Mouse (Mus musculus): ENCODE measurements around the gene Glrb. TPM values are rescaled to one million over a fixed set of nuclear protein-coding genes. Genes with fewer than 3 reads are reported as not detected.

Glrb gene
- under 1 TPM in 1 of 2 experiments, not detected in 1; 0.22 TPM for total RNA-seq (2021)

DNA sequence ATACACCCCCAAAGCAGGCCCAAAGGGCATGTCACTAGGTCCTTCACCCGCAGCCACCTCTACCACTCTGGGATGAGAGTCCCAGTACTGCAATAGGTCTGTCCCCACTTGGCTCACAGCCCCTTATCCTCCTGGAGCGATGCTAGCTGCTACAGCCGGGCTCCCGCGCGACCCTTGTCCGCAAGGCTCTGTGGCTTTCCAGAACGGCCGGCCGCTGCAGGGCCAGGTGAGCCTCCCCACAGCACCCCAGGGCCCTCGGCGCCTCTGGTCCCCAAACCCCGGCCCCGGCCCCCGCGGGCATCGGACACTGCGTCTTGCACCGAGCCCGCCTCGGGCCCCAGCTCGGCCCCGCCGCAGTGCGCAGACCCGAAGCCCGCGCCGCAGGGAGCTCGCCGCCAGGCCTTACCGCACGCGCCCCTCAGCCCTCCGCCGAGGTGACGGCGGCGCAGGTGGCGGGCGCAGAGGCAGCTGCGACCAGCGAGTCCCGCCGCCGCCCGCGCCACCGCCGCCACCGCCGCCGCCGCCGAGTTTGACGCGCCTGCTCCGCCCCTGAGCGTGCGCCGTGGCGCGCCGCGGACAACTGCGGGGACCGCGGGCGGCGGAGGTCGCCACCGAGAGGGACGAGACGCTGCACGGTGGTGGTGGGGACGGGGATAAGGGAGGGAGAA, at the start of gene Glrb:
Gene Glrb (minus strand): TSS at position 550 of the 668 bp plus-strand sequence.
- intact Hi-C loops (cut with DNase I): no loop called here
- DNase-seq: peak in 1 of 2 experiments; percentile 5

DNA sequence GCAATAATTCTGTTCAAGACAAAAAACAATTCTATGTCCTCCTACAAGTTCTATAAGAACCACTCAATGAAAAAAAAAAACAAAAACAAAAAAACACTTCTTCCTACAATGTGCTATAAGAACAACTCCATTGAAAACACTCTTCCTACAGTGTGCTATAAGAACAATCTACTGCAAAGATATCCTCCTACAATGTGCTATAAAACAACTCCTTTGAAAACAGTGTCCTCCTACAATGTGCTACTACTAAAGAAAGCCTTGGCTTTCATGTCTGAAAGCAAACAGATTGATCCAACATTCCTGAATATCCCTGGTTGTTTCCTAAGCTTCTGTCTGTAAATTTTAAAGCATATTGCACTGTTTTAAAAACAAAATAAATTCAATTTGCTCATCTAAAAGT, 46.5 kb upstream of the Glrb start:
- intact Hi-C loops (cut with DNase I): loop anchor here (2.0 to 5.0 kb wide), 3 partner anchors 79 to 965 kb away; no protein-coding TSS in a partner anchor
- no peak for DNase-seq

DNA sequence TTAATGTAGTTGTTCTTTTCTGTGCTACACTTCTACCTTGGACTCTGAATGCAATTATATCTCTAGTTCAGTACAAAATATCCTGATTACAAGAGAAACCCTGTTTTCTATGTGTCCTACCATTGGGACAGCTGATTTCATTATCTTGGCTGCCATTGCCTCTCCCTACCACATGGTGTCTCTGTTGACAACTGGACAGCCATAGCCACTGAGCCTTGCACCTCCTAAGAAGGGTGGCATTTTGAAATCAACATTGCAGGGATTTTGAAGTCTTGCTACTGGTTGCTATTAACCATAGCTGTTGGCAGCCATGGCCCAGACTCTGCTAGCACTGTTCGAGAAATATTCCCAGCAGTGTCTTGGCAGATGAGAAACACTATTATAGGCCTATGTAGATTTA, 45.1 kb upstream of the Glrb start:
- DNase-seq: peak; percentile 18 to 26
- intact Hi-C loops (cut with DNase I): loop anchor here (1.0 to 5.0 kb wide), 4 partner anchors 80 to 966 kb away; no protein-coding TSS in a partner anchor

DNA sequence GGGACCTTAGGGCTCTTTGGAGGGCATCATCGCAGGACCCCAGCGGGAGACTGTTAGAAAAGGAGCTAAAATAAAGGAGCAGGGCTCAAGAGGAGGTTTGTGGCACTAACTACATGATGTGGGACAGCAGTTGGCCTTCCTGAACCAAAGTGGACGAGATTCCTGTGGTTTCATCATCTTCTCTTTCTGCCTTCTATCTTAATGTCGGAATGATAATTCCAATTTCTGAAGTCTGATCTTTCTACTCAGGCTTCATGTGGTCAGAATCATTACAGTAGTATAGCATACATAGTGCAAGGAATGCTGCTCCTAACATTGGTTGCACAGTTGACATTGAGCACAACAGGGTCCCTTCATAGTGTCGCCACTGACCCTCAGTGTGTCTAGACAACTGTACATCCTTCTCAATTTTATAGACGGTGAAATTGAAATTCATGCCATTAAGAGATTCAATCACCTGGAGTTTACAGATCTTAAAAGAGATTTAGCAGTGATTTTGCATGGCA, 372 bp upstream of the Glrb start:
- intact Hi-C loops (cut with DNase I): no loop called here
- no peak for DNase-seq

DNA sequence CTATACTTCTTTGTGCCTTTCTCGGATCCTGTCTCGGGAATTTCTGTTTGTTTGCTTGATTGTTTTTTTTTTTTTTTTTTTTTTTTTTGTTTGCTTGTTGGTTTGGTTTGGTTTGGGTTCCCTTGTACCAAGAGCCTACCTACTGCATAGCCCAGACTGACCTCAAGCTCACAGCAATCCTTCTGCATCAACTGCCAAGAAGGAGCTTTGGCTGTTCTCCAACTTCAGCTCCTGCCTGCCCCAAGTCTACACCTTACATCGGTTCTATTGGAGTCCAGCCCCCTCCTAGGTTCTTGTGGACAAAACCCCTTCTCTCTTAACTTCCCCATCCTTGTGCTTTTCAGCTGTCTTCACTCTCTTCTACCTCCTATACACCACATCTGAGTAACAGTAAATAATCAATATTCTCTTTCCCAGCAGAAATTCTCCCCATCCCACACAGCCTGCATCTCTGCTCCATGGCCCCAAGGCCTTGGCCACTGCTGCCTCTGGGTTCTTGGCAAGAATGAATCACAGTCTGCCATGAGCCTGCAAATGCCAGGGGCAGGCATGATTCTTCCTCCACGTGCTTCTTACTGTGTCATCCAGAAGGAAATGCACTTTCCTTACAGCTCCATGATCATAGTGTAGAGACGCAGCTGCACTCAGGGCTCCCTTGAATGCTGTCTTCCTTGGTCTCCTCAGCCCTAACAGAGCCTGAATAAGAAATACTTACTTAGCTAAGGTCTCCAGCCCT, 18.5 kb downstream of the Glrb start:
- no peak for DNase-seq
- intact Hi-C loops (cut with DNase I): no loop called here

DNA sequence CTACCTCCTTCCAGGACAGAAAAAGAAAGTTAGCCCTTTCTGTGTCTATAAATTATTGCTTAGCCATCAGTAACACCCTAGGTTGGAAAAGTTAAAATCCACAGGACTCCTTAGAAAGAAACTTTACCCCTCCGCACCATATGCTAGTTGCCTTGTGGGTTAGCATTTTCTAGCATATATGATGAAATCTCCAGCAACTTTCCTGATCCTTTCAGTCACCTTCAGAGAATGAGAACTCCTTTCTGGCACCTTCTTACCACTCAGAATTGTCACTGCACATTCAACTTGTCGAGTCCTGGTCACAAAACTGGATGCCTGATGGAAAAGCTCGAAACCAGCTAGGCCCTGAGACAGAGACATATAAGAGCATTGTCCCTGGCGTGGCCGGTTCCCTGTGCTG, 19.1 kb downstream of the Glrb start:
- DNase-seq: no peak
- intact Hi-C loops (cut with DNase I): no loop called here

DNA sequence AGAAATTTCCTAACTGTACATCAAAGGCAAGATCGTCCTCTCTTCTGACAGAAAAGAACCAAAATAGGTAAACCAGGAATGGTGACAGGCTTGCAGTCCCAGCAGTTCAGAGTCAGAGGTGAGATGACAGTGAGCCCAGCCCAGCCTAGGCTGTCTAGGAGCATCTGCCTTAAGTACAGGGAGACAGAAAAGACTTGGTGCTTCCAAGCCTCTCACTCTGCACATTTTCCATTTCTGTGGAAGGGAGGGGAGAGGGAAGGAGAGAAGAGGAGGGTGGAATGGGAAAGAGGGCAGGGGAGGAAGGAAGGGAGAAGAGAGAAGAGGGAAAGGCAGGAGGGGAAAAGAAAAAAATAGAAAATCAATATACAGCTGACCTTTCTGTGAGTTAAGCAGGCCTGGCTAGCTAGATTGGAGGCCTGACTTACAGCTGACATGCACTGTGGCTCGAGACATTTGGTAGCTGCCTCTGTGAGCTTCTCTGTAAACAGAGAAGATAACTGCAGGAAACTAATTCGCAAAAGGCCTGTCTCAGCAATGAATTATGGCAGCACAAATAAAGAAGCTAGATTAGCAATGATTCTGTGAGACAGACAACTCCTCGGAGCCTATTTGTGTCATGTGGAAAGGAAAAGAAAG, 20.3 kb downstream of the Glrb start:
- DNase-seq: no peak
- intact Hi-C loops (cut with DNase I): no loop called here

DNA sequence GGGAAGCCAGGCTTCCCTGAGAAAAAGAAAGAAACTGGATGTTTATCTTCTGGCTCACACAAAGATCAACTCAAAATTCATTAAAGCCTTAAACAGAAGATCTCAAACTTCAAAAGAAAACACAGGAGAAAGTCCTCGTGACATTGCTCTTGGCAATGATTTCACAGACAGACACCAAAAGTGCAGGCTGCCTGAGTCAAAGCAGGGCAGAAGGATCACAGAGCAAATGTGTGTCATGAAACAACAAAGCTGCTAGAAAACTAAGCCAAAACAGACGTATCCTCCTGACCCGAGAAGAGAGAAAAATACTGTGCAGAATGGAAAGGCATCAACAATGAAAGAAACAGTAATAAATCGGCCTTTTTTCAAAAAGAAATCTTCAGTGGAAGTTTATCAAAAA, 22.4 kb downstream of the Glrb start:
- intact Hi-C loops (cut with DNase I): no loop called here
- DNase-seq: no peak

DNA sequence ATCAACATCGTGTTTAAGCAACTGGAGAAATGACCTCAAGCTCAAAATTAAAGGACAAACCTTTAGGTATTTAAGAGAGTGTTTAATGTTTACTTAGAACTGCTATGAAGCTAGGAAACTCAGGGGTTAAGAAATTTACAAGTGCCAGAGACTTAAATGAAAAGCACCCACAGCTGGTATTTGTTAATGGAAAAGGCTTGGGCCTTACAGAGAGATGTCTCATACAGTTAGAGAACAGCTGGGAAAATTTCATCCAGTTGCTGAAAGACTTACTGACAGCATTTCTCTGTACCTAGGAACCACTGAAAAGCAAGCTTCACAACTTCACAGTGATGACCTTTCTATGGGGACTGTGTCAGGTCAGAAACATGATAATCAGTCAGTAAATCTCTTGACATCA, 28.3 kb downstream of the Glrb start:
- no peak for DNase-seq
- intact Hi-C loops (cut with DNase I): no loop called here

DNA sequence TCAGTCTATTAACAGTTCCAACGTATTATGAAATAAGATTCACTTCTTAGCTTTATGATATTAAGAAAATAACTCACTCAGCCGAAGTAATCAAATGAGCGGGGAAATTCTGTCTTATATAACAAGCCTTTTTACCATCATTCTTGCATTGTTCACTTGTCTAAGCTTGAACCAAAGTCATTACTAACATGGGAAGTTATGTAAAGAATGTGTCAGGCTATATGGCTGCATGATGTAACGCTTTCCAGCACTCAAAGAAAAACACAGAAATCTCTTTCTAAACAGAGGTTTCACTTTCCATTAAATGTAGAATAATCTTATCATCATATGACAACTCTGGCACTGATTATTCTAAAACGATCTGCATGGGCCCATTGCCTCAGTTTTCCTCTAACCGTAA, 29.9 kb downstream of the Glrb start:
- DNase-seq: no peak
- intact Hi-C loops (cut with DNase I): no loop called here

DNA sequence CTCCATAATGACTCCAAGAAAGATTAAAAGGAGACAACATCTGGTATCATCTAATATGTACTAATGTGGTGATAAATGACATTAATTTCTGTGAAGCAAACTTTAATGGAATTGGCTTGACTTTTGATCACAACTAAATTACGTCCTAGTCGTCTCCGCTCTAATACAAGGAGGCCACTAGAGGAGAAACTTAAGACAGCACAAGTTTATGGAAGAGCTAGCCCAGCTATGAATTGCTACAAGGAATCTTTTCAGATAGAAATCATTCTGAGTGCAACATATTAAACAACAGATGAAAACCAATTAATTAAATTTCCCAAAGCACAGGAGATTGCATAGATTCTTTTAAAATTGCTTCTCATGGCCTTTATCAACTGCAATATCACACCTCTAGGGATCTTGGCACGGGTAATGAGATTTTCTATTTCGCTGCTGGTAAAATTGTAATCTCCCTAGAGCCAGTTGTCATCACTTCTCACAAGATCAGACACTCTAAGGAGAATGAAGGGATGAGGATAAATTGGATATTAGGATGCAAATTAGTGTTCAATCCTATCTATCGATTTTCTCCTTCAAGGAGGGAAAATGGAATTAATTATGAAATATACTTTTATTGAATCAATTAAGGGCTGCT, 32.7 kb downstream of the Glrb start:
- intact Hi-C loops (cut with DNase I): no loop called here
- no peak for DNase-seq

DNA sequence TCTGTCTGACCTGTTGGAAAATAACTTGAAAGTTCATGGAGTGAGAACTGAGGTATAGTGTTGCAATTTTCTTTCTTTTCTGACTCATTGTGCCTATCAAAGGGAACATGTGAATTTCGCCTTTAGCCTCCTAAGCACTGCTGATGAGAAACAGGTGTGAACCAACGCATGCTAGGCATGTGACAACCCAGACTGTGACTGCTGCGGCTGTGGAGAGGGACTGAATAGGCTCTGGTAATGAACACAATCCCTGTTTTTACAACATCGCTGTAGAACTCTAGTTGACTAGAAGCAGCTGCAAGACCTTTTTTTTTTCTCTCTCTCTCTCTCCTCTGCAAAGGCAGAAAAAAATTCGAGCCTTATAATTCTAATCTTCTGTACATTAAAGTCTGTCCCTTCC, 34.9 kb downstream of the Glrb start:
- no peak for DNase-seq
- intact Hi-C loops (cut with DNase I): no loop called here

DNA sequence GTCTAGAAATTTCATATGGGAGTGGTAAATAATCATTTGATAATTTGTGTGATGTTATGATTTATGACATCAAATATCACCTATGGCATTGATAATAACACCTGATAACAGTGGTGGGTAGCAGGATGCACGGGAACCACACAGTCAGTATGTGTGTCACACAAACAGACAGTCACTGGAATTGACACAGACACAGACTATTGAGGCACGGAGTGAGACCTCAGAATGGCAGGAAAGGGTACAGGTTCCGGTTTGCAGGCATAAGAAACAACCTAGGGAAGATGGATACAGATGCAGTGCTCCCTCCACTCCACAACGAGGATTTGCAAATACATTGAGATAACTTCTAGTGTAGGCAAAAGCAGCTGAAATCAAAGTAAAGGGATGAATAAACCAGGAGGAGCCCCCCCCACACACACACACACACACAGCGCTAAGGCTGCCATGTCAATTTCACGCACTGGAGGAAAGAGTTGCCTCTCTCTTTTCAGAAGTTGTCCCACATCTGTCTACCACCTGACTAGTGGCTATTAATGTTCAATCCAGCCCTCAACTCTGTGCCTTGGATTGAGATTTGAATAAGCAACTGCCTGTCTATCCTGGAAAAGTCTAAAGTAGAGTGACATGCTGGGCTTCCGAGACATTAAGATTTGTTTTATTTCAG, 38.6 kb downstream of the Glrb start:
- intact Hi-C loops (cut with DNase I): no loop called here
- DNase-seq: no peak

DNA sequence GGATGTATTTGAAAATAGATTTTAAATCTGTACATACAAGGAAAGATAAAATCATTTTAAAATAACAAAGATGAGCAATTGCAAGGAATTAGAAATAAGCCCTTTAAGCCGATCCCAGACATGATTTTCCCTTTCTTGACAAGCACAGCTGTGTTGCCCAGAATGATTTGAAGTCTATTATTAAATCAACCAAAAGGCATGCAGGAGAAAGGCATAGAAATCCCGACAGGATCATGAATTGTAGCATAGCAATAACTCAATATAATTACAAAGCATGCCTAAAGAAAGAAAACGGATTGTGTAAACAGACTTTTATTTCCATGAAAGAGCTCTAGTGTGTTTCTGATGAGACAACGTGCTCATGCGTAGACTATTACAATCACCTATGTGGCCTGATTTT, 39.4 kb downstream of the Glrb start:
- DNase-seq: no peak
- intact Hi-C loops (cut with DNase I): no loop called here

DNA sequence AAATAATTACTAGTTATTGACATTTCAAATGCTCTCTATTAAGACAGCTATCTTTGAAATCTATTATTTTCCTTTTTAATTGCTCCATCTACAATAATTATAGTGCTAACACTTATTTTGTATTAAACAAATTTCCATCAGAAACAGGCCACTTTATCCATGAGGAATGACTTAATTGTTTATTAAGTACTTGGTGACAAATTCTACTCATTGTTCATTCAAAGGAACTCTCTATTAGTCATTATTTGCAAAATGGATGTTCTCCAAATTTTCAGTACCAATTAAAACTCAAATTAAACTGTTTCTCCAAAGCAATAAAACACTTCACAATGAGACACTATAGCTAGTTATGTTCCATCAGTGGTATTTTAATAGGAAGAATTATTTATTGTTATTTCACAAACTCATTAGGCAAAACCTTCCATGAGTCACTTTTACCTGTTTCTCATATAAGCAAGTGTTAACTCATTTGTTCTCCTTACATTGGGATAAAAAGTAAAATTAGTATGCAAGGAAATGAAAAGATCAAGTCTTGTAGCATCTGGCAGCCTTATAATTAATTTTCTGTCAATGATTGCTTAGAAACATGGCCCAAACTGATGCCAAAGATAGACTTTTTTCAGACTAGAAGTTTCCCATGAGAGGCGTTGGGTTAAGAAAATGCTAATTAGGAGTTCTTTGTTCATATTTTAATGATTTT, 41.8 kb downstream of the Glrb start:
- intact Hi-C loops (cut with DNase I): no loop called here
- no peak for DNase-seq

DNA sequence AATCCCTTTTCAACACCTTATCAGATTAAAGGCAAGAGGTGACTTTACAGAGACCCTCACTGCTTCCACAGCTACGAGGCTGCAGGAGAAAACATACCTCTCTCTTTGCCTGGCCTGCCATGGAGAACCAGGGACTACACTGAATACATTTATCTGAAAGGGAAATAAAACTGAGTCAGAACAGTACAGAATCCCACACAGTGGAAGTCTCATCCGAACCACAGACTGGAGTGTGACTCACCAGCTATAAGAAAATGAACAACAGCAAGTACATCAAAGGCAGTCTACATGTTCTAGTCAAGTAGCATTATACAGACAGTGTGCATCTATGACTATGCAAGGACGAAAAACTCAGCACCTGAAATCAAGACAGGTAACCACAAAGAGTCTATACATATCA, 46.1 kb downstream of the Glrb start:
- intact Hi-C loops (cut with DNase I): no loop called here
- no peak for DNase-seq

DNA sequence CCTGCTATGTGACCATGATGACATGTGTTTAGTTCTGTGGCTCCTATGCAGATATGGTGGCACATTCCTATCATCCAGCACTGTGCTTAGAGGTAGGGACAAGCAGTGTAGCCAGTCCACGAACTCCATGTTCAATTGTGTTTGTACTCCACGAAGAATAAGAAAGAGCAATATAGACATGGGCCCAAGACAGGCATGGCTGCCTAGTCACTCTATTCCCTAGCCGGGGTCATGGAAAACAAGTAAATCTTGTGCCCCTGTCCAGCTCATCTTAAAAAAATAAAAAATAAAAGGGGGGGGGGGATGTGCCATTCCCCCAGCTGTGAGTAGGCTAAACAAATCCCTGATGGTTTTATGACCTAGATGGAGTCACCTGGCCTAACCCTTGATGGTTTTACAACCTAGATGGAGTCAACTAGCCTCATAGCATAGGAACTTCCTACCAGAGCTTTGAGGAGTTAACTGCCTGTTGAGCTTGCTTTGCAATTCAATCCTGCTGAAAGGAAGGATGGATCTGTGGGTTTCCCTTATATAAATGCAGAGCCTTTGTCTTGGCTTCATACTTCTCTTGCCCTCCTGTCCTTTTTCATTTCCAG, 60.5 kb downstream of the Glrb start:
- intact Hi-C loops (cut with DNase I): no loop called here
- no peak for DNase-seq

DNA sequence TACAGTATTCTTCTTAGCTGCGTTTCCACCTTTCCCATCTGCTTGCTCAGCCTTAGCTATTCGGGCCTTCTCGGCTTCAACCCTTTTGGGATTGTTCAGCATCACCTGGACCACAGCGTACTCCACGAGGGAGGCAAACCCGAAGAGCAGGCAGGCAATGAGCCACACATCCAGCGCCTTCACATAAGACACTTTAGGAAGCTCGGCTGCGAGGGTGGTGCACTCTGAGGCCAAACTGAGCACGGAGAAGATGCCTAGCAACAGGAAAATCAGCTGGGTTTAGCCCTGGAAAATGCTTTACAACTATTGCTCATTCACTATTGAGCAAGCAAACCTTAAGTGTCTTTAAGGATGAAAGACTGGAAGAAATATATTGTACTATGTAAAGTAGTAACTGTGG, 62.5 kb downstream of the Glrb start:
- DNase-seq: no peak

DNA sequence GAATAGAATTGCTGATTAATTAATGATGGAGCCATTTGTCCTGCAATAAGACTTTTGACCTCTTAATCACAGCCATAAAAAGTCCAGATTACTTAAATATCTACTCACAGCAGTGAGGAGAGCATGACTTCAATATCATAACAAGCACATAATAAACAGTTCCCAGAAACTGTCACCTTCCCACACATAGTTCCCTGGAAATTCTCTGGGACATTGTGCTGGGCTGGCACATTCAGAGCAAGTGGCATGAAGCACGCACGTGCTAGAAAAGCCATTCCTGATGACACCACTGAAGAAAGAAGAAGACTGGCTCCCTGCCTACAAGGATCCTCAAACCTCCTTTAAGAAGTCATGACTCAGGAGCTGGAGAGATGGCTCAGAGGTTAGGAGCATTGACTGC, 67.8 kb downstream of the Glrb start:
- no peak for DNase-seq
- intact Hi-C loops (cut with DNase I): no loop called here

More for the DNA sequence above, 62.5 kb downstream of the Glrb start:
- intact Hi-C loops (cut with DNase I): no loop called here

DNA sequence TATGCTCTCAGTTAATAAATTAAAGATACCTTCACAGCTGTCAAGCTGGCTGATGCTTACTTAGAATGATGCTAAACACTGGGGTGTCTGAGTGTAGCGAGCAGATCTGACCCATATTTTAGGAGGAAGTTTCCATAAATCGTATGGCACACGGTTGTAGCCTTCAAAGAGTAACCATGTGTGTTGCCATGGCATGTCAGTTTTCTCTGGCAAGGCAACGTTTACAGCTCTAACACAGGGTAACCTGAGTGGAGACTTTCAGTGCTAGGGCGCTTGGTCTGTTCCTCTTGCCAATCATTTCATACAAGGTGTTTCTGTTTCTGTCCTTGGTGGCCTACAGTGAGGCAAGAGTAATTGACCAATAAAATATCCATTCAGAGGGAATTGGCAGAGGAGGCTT, 73.6 kb downstream of the Glrb start:
- intact Hi-C loops (cut with DNase I): no loop called here
- DNase-seq: no peak

Measured in heart, postnatal 36 days (tissue).